Mouse (Mus musculus) liver, adult 2 months (tissue): ENCODE results near the gene Pgd.

Experiments
- CTCF ChIP-seq: fragments of 200-500 bp; IDR thresholded peaks from 2 replicates; pipeline ENCODE4 v1.5.1; 2011; ENCODE audit warnings: low read depth, low read length, control low read depth
- POLR2A ChIP-seq: fragments of 200-500 bp; IDR thresholded peaks from 2 replicates; pipeline ENCODE4 v1.6.1; 2011; ENCODE audit warnings: low read length, control low read depth; ENCODE audit not compliant: insufficient read depth; ENCODE audit errors: extremely low read depth

GRCm38 (mm10) chr4:149136116-149136850 is 30.3 kb downstream of the Pgd start:
- TF ChIP-seq CTCF (no peak), POLR2A (no peak)
